In the genomic region with DNA sequence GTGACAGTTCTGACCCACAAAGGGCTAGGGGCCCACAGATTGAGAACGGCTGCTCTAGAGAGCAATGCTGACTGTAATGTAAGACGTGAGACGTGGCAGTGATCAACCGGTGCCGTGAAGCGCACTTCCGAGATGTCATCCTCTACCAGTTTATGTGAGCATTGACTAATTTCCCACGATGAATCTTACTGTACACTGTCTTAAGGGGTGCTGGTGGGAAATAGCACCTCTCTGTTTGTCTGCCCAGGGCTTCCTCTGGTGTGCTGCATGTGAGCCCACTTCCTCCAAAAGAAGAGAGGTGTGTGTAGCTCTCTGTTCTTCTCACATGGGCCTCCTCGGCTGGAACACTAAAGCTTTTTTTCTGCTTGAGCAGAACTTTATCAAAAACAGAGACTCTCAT, we compare ENCODE assay signal across 1 mouse cellular context.
TF ChIP-seq lines count a peak whose summit lies in the region.

No protein-coding gene starts in this region.

TF ChIP-seq in CH12.LX, 34 proteins besides CTCF, POLR2A, EP300 and RAD21 (continued from another document):
- TF ChIP-seq ZMIZ1 (IDR thresholded peaks at IDR 0.05; ENCODE audit: low read depth, low read length) (no peak), JUN (IDR thresholded peaks at IDR 0.05; ENCODE audit: insufficient read depth, low read depth, low read length) (no peak), MXI1 (IDR thresholded peaks at IDR 0.05; ENCODE audit: low read depth, low read length) (0 out of 2 replicates have a peak, but pooled peaks have one; percentile 58), MAFK (IDR thresholded peaks at IDR 0.05; ENCODE audit: insufficient replicate concordance, low read length) (no peak), MAX (IDR thresholded peaks at IDR 0.05; ENCODE audit: low read length) (peak; percentile 51; the same call in 1 of the 2 replicates), MAZ (IDR thresholded peaks at IDR 0.05; ENCODE audit: low read depth, low read length) (no peak), SMC3 (IDR thresholded peaks at IDR 0.05; ENCODE audit: low read depth, low read length) (no peak), MYC (IDR thresholded peaks at IDR 0.05; ENCODE audit: low read depth, low read length) (peak; percentile 81; the same call in 1 of the 2 replicates), ZNF384 (IDR thresholded peaks at IDR 0.05; ENCODE audit: low read depth, low read length) (no peak), SIN3A (IDR thresholded peaks at IDR 0.05; ENCODE audit: low read length) (peak; percentile 72), E2F4 (IDR thresholded peaks at IDR 0.05; ENCODE audit: insufficient replicate concordance, low read depth, low read length) (no peak), PAX5 (IDR thresholded peaks at IDR 0.05; ENCODE audit: low read length) (no peak), ETS1 (conservative IDR thresholded peaks at IDR 0.05; ENCODE audit: low read depth, low read length) (peak; percentile 82), IRF4 (IDR thresholded peaks at IDR 0.05; ENCODE audit: low read depth, low read length) (peak; percentile 39; the same call in 1 of the 2 replicates), TCF12 (IDR thresholded peaks at IDR 0.05; ENCODE audit: low read depth, low read length) (peak; percentile 47; the same call in 1 of the 2 replicates), NELFE (IDR thresholded peaks at IDR 0.05; ENCODE audit: low read depth, low read length) (no peak), USF2 (conservative IDR thresholded peaks at IDR 0.05; ENCODE audit: low read depth, low read length) (no peak), ZC3H11A (IDR thresholded peaks at IDR 0.05; ENCODE audit: low read depth, low read length) (no peak), POLR2AphosphoS2 (IDR thresholded peaks at IDR 0.05; ENCODE audit: low read depth, low read length) (no peak), JUND (conservative IDR thresholded peaks at IDR 0.05; ENCODE audit: low read depth, low read length) (0 out of 2 replicates have a peak, but pooled peaks have one; percentile 6), KAT2A (IDR thresholded peaks at IDR 0.05; ENCODE audit: insufficient replicate concordance, low read length) (no peak), MEF2A (IDR thresholded peaks at IDR 0.05; ENCODE audit: borderline replicate concordance, low read depth, low read length) (0 out of 2 replicates have a peak, but pooled peaks have one; percentile 29), ELF1 (IDR thresholded peaks at IDR 0.05; ENCODE audit: low read depth, low read length) (peak; percentile 49; the same call in 1 of the 2 replicates), ZKSCAN1 (IDR thresholded peaks at IDR 0.05; ENCODE audit: borderline replicate concordance, low read depth, low read length) (no peak), USF1 (IDR thresholded peaks at IDR 0.05; ENCODE audit: low read depth, low read length) (no peak), NRF1 (IDR thresholded peaks at IDR 0.05; ENCODE audit: low read depth, low read length) (no peak), CHD1 (IDR thresholded peaks at IDR 0.05; ENCODE audit: low read depth, low read length) (peak; percentile 48; the same call in 1 of the 2 replicates), CHD2 (IDR thresholded peaks at IDR 0.05; ENCODE audit: low read length) (no peak), BHLHE40 (IDR thresholded peaks at IDR 0.05; ENCODE audit: low read depth, low read length) (peak; percentile 91), RCOR1 (conservative IDR thresholded peaks at IDR 0.05; ENCODE audit: low read depth, low read length) (no peak), HCFC1 (IDR thresholded peaks at IDR 0.05; ENCODE audit: low read depth, low read length) (no peak)
